Mouse (Mus musculus): Measurements from ENCODE around the gene Svep1. TPM values are rescaled to one million over a fixed set of nuclear protein-coding genes. Genes with fewer than 3 reads are reported as not detected.

Gene Svep1
- total RNA-seq (2021) (1 to 10 TPM; 4.2 to 4.5 TPM), polyA plus RNA-seq (2012; rRNA removed) (3.5 and 6.3 TPM in 2 replicates)
- long read RNA-seq, partial matches to known transcripts = 2 of 2 reads
- long read RNA-seq, other reads (novel, unspliced or antisense) = 0 of 2 reads

- TF ChIP-seq CTCF (IDR thresholded peaks at IDR 0.05) (no peak), EP300 (IDR thresholded peaks at IDR 0.05; ENCODE audit: insufficient read depth, low read depth, low read length) (no peak), POLR2A (IDR thresholded peaks at IDR 0.05; ENCODE audit: insufficient read depth, low read depth, low read length) (peak; percentile 48; the same call in 1 of the 2 replicates)
- no peaks in the 10 kb centered on the region for H3K27me3 ChIP-seq (ENCODE audit: control insufficient read depth, insufficient read depth, low read length)
- H3K79me2 ChIP-seq (replicated peaks; ENCODE audit: control insufficient read depth, insufficient read depth, low read length) = no peaks in the 10 kb centered on the region
- WGBS = under 1% methylated on average over 47 of the region's 47 CpGs
- peak within 1 kb of the TSS; percentile 54 for H3K9ac ChIP-seq (ENCODE audit: low read depth, low read length)
- H3K4me3 ChIP-seq = peak within 1 kb of the TSS; percentile 43
- H3K36me3 ChIP-seq (ENCODE audit: control insufficient read depth, insufficient read depth, low read length) = no peaks in the 10 kb centered on the region
- no peaks in the 10 kb centered on the region for H3K4me1 ChIP-seq (ENCODE audit: control insufficient read depth, insufficient read depth, low read length)
- intact Hi-C loops (cut with DNase I) = no loop called here
- DNase-seq = peak; percentile 46 to 64
- peak within 1 kb of the TSS; percentile 23 for H3K27ac ChIP-seq
Measured at GRCm38 (mm10) chr4:58206115-58206945, at the start of gene Svep1. Gene Svep1 (minus strand): TSS chr4:58206859.

GRCm38 (mm10) chr4:58253410-58253809 lies 46.8 kb upstream of the Svep1 start:
- Histone ChIP-seq H3K9ac (ENCODE audit: low read depth, low read length) (no peak overlapping the region), H3K27me3 (ENCODE audit: control insufficient read depth, insufficient read depth, low read length) (no peaks in the 10 kb centered on the region), H3K4me1 (ENCODE audit: control insufficient read depth, insufficient read depth, low read length) (no peaks in the 10 kb centered on the region), H3K79me2 (replicated peaks; ENCODE audit: control insufficient read depth, insufficient read depth, low read length) (no peaks in the 10 kb centered on the region), H3K36me3 (ENCODE audit: control insufficient read depth, insufficient read depth, low read length) (no peaks in the 10 kb centered on the region), H3K27ac (no peak overlapping the region), H3K4me3 (no peak overlapping the region)
- DNase-seq = no peak
- TF ChIP-seq EP300 (IDR thresholded peaks at IDR 0.05; ENCODE audit: insufficient read depth, low read depth, low read length) = no peak
- peak; percentile 63 for TF ChIP-seq CTCF (IDR thresholded peaks at IDR 0.05)
- WGBS = 14% methylated on average over 5 of the region's 5 CpGs
- intact Hi-C loops (cut with DNase I) = loop anchor here (1.0 to 10.0 kb wide), 2 partner anchors 171 to 349 kb away; no protein-coding TSS in a partner anchor

- Histone ChIP-seq H3K4me1 (ENCODE audit: control insufficient read depth, insufficient read depth, low read length) (no peaks in the 10 kb centered on the region), H3K79me2 (replicated peaks; ENCODE audit: control insufficient read depth, insufficient read depth, low read length) (no peaks in the 10 kb centered on the region), H3K27me3 (ENCODE audit: control insufficient read depth, insufficient read depth, low read length) (no peaks in the 10 kb centered on the region), H3K36me3 (ENCODE audit: control insufficient read depth, insufficient read depth, low read length) (no peaks in the 10 kb centered on the region), H3K4me3 (no peak overlapping the region), H3K9ac (ENCODE audit: low read depth, low read length) (no peak overlapping the region), H3K27ac (no peak overlapping the region)
- no peak for DNase-seq
- 93% methylated on average over 3 of the region's 3 CpGs for WGBS
- intact Hi-C loops (cut with DNase I) = loop anchor here (10.0 kb wide), 1 partner anchor 348 kb away; no protein-coding TSS in a partner anchor
- peak; percentile 30 for TF ChIP-seq CTCF (IDR thresholded peaks at IDR 0.05)
- no peak for TF ChIP-seq POLR2A (IDR thresholded peaks at IDR 0.05; ENCODE audit: insufficient read depth, low read depth, low read length)
- TF ChIP-seq EP300 (IDR thresholded peaks at IDR 0.05; ENCODE audit: insufficient read depth, low read depth, low read length) = no peak
Measured at GRCm38 (mm10) chr4:58252381-58252780, 45.7 kb upstream of the Svep1 start.

GRCm38 (mm10) chr4:58245544-58245943 lies 38.9 kb upstream of the Svep1 start:
- DNase-seq = no peak
- no peak overlapping the region for H3K27ac ChIP-seq
- 79% methylated on average over 1 of the region's 1 CpGs for WGBS
- no peaks in the 10 kb centered on the region for H3K79me2 ChIP-seq (replicated peaks; ENCODE audit: control insufficient read depth, insufficient read depth, low read length)
- no peak overlapping the region for H3K4me3 ChIP-seq
- H3K27me3 ChIP-seq (ENCODE audit: control insufficient read depth, insufficient read depth, low read length) = no peaks in the 10 kb centered on the region
- no peaks in the 10 kb centered on the region for H3K36me3 ChIP-seq (ENCODE audit: control insufficient read depth, insufficient read depth, low read length)
- intact Hi-C loops (cut with DNase I) = no loop called here
- H3K4me1 ChIP-seq (ENCODE audit: control insufficient read depth, insufficient read depth, low read length) = no peaks in the 10 kb centered on the region
- no peak overlapping the region for H3K9ac ChIP-seq (ENCODE audit: low read depth, low read length)
- TF ChIP-seq POLR2A (IDR thresholded peaks at IDR 0.05; ENCODE audit: insufficient read depth, low read depth, low read length) (no peak), CTCF (IDR thresholded peaks at IDR 0.05) (no peak), EP300 (IDR thresholded peaks at IDR 0.05; ENCODE audit: insufficient read depth, low read depth, low read length) (no peak)

GRCm38 (mm10) chr4:58240416-58240815 lies 33.8 kb upstream of the Svep1 start:
- no peak for DNase-seq
- no peak for TF ChIP-seq CTCF (IDR thresholded peaks at IDR 0.05)
- no peak for TF ChIP-seq POLR2A (IDR thresholded peaks at IDR 0.05; ENCODE audit: insufficient read depth, low read depth, low read length)
- TF ChIP-seq EP300 (IDR thresholded peaks at IDR 0.05; ENCODE audit: insufficient read depth, low read depth, low read length) = no peak
- Histone ChIP-seq H3K4me1 (ENCODE audit: control insufficient read depth, insufficient read depth, low read length) (no peaks in the 10 kb centered on the region), H3K9ac (ENCODE audit: low read depth, low read length) (no peak overlapping the region), H3K36me3 (ENCODE audit: control insufficient read depth, insufficient read depth, low read length) (no peaks in the 10 kb centered on the region), H3K4me3 (no peak overlapping the region), H3K27ac (no peak overlapping the region), H3K27me3 (ENCODE audit: control insufficient read depth, insufficient read depth, low read length) (no peaks in the 10 kb centered on the region), H3K79me2 (replicated peaks; ENCODE audit: control insufficient read depth, insufficient read depth, low read length) (no peaks in the 10 kb centered on the region)
- 71% methylated on average over 7 of the region's 7 CpGs for WGBS
- intact Hi-C loops (cut with DNase I) = no loop called here

GRCm38 (mm10) chr4:58235828-58236227 lies 29.2 kb upstream of the Svep1 start:
- no peaks in the 10 kb centered on the region for H3K36me3 ChIP-seq (ENCODE audit: control insufficient read depth, insufficient read depth, low read length)
- no peak overlapping the region for H3K27ac ChIP-seq
- DNase-seq = no peak
- H3K4me1 ChIP-seq (ENCODE audit: control insufficient read depth, insufficient read depth, low read length) = no peaks in the 10 kb centered on the region
- H3K79me2 ChIP-seq (replicated peaks; ENCODE audit: control insufficient read depth, insufficient read depth, low read length) = no peaks in the 10 kb centered on the region
- H3K4me3 ChIP-seq = no peak overlapping the region
- no peak for TF ChIP-seq CTCF (IDR thresholded peaks at IDR 0.05)
- no peak for TF ChIP-seq POLR2A (IDR thresholded peaks at IDR 0.05; ENCODE audit: insufficient read depth, low read depth, low read length)
- no peak for TF ChIP-seq EP300 (IDR thresholded peaks at IDR 0.05; ENCODE audit: insufficient read depth, low read depth, low read length)
- 43% methylated on average over 6 of the region's 6 CpGs for WGBS
- H3K9ac ChIP-seq (ENCODE audit: low read depth, low read length) = no peak overlapping the region
- no peaks in the 10 kb centered on the region for H3K27me3 ChIP-seq (ENCODE audit: control insufficient read depth, insufficient read depth, low read length)
- intact Hi-C loops (cut with DNase I) = no loop called here

All from heart, adult 2 months (tissue).